Mouse (Mus musculus): Measurements from ENCODE around the gene Myh3. TPM values are rescaled to one million over a fixed set of nuclear protein-coding genes. Genes with fewer than 3 reads are reported as not detected.

Gene Myh3
- polyA plus RNA-seq, 2 experiments, result 0.06 TPM

GRCm38 (mm10) chr11:67075036-67075435 lies 3.1 kb upstream of the Myh3 start:
- Histone ChIP-seq H3K4me3 (ENCODE audit: insufficient read depth in 1 of 2, low read depth in 2 of 2, low read length in 2 of 2) (no peak overlapping the region), H3K9ac (replicated peaks) (no peak overlapping the region), H3K27me3 (ENCODE audit: control insufficient read depth, insufficient read depth, low read length) (no peaks in the 10 kb centered on the region), H3K27ac (no peak overlapping the region), H3K36me3 (replicated peaks; ENCODE audit: control insufficient read depth, insufficient read depth, low read depth) (no peaks in the 10 kb centered on the region), H3K9me3 (ENCODE audit: control insufficient read depth, low read length) (no peaks in the 10 kb centered on the region), H3K4me1 (replicated peaks; ENCODE audit: control insufficient read depth in 2 of 2, insufficient read depth in 2 of 2, low read length in 1 of 2) (no peaks in the 10 kb centered on the region), H3K4me2 (ENCODE audit: low read depth) (no peak overlapping the region)
- WGBS (ENCODE audit: insufficient replicate concordance), result 43% methylated on average over 3 of the region's 3 CpGs
- no peak for ATAC-seq (ENCODE audit: insufficient read depth)
- TF ChIP-seq EP300 (IDR thresholded peaks at IDR 0.05; ENCODE audit: low read depth) (no peak), CTCF (IDR thresholded peaks at IDR 0.05; ENCODE audit: low read depth) (no peak)
- no peak for DNase-seq (ENCODE audit: low read depth in 3 of 3, low spot score in 3 of 3)

DNA sequence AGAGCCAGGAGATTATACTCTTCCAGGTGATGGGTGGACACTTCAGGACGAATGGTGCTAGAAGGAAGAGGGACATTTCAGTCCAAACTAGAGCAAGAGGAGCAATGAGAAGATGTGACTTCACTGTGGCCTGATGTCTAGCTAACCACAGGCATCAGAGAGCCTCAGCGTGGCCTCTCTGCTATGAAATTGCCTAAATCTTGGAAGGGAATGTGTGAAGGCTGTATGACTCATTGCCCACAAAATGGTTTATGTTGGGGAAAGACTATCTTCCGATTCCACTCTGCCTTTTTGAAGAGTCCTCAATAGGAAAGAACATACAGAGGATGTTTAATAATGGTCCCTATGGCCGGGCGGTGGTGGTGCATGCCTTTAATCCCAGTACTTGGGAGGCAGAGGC lies 1.3 kb upstream of the Myh3 start:
- H3K4me2 ChIP-seq (ENCODE audit: low read depth), result no peak overlapping the region
- no peaks in the 10 kb centered on the region for H3K4me1 ChIP-seq (replicated peaks; ENCODE audit: control insufficient read depth in 2 of 2, insufficient read depth in 2 of 2, low read length in 1 of 2)
- TF ChIP-seq EP300 (IDR thresholded peaks at IDR 0.05; ENCODE audit: low read depth) (no peak), CTCF (IDR thresholded peaks at IDR 0.05; ENCODE audit: low read depth) (no peak)
- ATAC-seq (ENCODE audit: insufficient read depth), result no peak
- no peaks in the 10 kb centered on the region for H3K9me3 ChIP-seq (ENCODE audit: control insufficient read depth, low read length)
- no peak overlapping the region for H3K9ac ChIP-seq (replicated peaks)
- no peaks in the 10 kb centered on the region for H3K27me3 ChIP-seq (ENCODE audit: control insufficient read depth, insufficient read depth, low read length)
- H3K4me3 ChIP-seq (ENCODE audit: insufficient read depth in 1 of 2, low read depth in 2 of 2, low read length in 2 of 2), result no peak overlapping the region
- H3K27ac ChIP-seq, result no peak overlapping the region
- no peaks in the 10 kb centered on the region for H3K36me3 ChIP-seq (replicated peaks; ENCODE audit: control insufficient read depth, insufficient read depth, low read depth)
- 45% methylated on average over 5 of the region's 5 CpGs for whole genome bisulfite sequencing (ENCODE audit: insufficient replicate concordance)
- no peak for DNase-seq (ENCODE audit: low read depth in 3 of 3, low spot score in 3 of 3)

- no peak for TF ChIP-seq EP300 (IDR thresholded peaks at IDR 0.05; ENCODE audit: low read depth)
- no peak for TF ChIP-seq CTCF (IDR thresholded peaks at IDR 0.05; ENCODE audit: low read depth)
- Histone ChIP-seq H3K4me2 (ENCODE audit: low read depth) (no peak overlapping the region), H3K4me1 (replicated peaks; ENCODE audit: control insufficient read depth in 2 of 2, insufficient read depth in 2 of 2, low read length in 1 of 2) (no peaks in the 10 kb centered on the region), H3K9me3 (ENCODE audit: control insufficient read depth, low read length) (no peaks in the 10 kb centered on the region), H3K27ac (no peak overlapping the region), H3K36me3 (replicated peaks; ENCODE audit: control insufficient read depth, insufficient read depth, low read depth) (no peaks in the 10 kb centered on the region), H3K4me3 (ENCODE audit: insufficient read depth in 1 of 2, low read depth in 2 of 2, low read length in 2 of 2) (no peak overlapping the region), H3K27me3 (ENCODE audit: control insufficient read depth, insufficient read depth, low read length) (no peaks in the 10 kb centered on the region), H3K9ac (replicated peaks) (no peak overlapping the region)
- DNase-seq (ENCODE audit: low read depth in 3 of 3, low spot score in 3 of 3), result no peak
- ATAC-seq (ENCODE audit: insufficient read depth), result no peak
- 12% methylated on average over 3 of the region's 3 CpGs for WGBS (ENCODE audit: insufficient replicate concordance)
Observed at GRCm38 (mm10) chr11:67077435-67077834, 665 bp upstream of the Myh3 start.

DNA sequence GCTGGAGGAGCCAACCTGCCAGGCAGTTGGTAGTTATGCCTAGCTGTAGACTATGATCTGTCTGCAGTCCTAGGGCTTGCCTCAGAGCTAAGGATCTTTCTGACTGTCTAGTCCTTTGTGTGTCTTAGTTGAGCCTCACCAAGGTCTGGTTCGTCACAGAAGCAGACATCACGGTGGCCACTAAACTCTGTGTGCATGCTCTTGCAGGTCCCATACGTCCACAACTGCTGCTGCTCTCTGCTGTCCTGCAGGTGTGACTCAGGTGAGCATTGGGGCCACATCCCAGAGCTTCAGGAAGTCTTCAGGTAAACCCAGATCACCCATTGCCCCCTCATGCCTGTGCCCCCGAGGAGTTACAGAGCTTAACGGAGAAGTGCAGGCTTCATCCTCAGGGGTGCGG lies 788 bp downstream of the Myh3 start:
- no peak for TF ChIP-seq CTCF (IDR thresholded peaks at IDR 0.05; ENCODE audit: low read depth)
- no peak for TF ChIP-seq EP300 (IDR thresholded peaks at IDR 0.05; ENCODE audit: low read depth)
- no peak overlapping the region for H3K9ac ChIP-seq (replicated peaks)
- H3K27me3 ChIP-seq (ENCODE audit: control insufficient read depth, insufficient read depth, low read length), result peaks cover 2% of the 10 kb centered on the region; the same call in 1 of the 2 replicates
- ATAC-seq (ENCODE audit: insufficient read depth) (no peak), DNase-seq (ENCODE audit: low read depth in 3 of 3, low spot score in 3 of 3) (no peak)
- WGBS (ENCODE audit: insufficient replicate concordance), result 70% methylated on average over 6 of the region's 6 CpGs
- H3K4me2 ChIP-seq (ENCODE audit: low read depth), result no peak overlapping the region
- H3K4me1 ChIP-seq (replicated peaks; ENCODE audit: control insufficient read depth in 2 of 2, insufficient read depth in 2 of 2, low read length in 1 of 2), result no peaks in the 10 kb centered on the region
- no peak overlapping the region for H3K4me3 ChIP-seq (ENCODE audit: insufficient read depth in 1 of 2, low read depth in 2 of 2, low read length in 2 of 2)
- no peaks in the 10 kb centered on the region for H3K9me3 ChIP-seq (ENCODE audit: control insufficient read depth, low read length)
- no peaks in the 10 kb centered on the region for H3K36me3 ChIP-seq (replicated peaks; ENCODE audit: control insufficient read depth, insufficient read depth, low read depth)
- H3K27ac ChIP-seq, result no peak overlapping the region

GRCm38 (mm10) chr11:67079740-67080139 lies 1.6 kb downstream of the Myh3 start:
- no peaks in the 10 kb centered on the region for H3K4me1 ChIP-seq (replicated peaks; ENCODE audit: control insufficient read depth in 2 of 2, insufficient read depth in 2 of 2, low read length in 1 of 2)
- TF ChIP-seq CTCF (IDR thresholded peaks at IDR 0.05; ENCODE audit: low read depth), result no peak
- no peak for TF ChIP-seq EP300 (IDR thresholded peaks at IDR 0.05; ENCODE audit: low read depth)
- no peak overlapping the region for H3K4me2 ChIP-seq (ENCODE audit: low read depth)
- H3K9ac ChIP-seq (replicated peaks), result no peak overlapping the region
- no peaks in the 10 kb centered on the region for H3K9me3 ChIP-seq (ENCODE audit: control insufficient read depth, low read length)
- no peak overlapping the region for H3K27ac ChIP-seq
- H3K27me3 ChIP-seq (ENCODE audit: control insufficient read depth, insufficient read depth, low read length), result peaks cover 10% of the 10 kb centered on the region
- DNase-seq (ENCODE audit: low read depth in 3 of 3, low spot score in 3 of 3) (no peak), ATAC-seq (ENCODE audit: insufficient read depth) (no peak)
- H3K4me3 ChIP-seq (ENCODE audit: insufficient read depth in 1 of 2, low read depth in 2 of 2, low read length in 2 of 2), result no peak overlapping the region
- no peaks in the 10 kb centered on the region for H3K36me3 ChIP-seq (replicated peaks; ENCODE audit: control insufficient read depth, insufficient read depth, low read depth)
- WGBS (ENCODE audit: insufficient replicate concordance), result 55% methylated on average over 11 of the region's 11 CpGs

Data from liver, embryonic 14.5 days (tissue).